Mouse (Mus musculus) ES-Bruce4 (cell line): ENCODE measurements at regions not wholly inside any gene's neighbourhood (a gene's known extent, or its start where the extent isn't known, plus 50 kb on each side); places are given as distances from the start of the nearest gene placed in this dataset.

Source experiments
- CTCF ChIP-seq: IDR thresholded peaks from one replicate; pipeline ENCODE4 v1.8.1; 2011; ENCODE audit warnings: low read depth, low read length
- EP300 ChIP-seq: IDR thresholded peaks from 2 replicates; pipeline ENCODE4 v1.6.1; 2011; ENCODE audit warnings: low read depth, low read length; ENCODE audit not compliant: insufficient read depth

DNA sequence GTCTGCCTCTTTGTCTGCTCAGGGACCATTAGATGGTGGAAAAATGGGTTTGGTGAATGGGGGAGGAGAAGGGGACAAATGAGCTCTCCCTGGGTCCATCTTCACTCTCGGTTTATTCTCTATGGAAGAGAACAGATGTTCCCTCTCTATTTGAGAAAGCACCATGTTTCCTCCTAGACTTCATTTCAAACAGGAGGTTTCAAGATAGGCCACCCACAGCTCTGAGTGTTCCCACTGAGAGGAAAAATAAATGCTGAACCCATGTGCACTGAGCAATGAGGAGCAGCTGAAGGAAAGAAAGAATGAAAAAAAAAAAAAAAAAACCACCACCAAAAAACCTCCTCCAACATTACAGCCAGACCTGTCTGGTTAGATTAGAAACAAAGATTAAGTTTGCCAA lies 799.2 kb downstream of the Kcnj2 start:
- no peak for TF ChIP-seq CTCF
- TF ChIP-seq EP300: no peak
